Mouse (Mus musculus) hindbrain, postnatal 0 days (tissue): ENCODE data around the gene Drd5. TPM values are rescaled to one million over a fixed set of nuclear protein-coding genes. Genes with fewer than 3 reads are reported as not detected.

Experiments used
- ATAC-seq: fragments of 200-750 bp; cut with Nextera tagmentation; 2 replicates; pipeline ENCODE4 v1.8.0; 2017; ENCODE audit warnings: mild to moderate bottlenecking, moderate TSS enrichment, moderate library complexity
- DNase-seq: peaks from one replicate; pipeline ENCODE4 v3.0.0-alpha.2; 2015; ENCODE audit warnings: low spot score
- H3K27ac ChIP-seq: fragments of 300-500 bp; sonication (generic); 2 replicates; pipeline ENCODE4 v1.5.1; 2014; ENCODE audit warnings: mild to moderate bottlenecking
- H3K27me3 ChIP-seq: fragments of 300-500 bp; sonication (generic); 2 replicates; pipeline ENCODE4 v1.6.1; 2014; ENCODE audit warnings: low read length, mixed read lengths; ENCODE audit not compliant: insufficient read depth
- H3K36me3 ChIP-seq: fragments of 300-500 bp; sonication (generic); 2 replicates; pipeline ENCODE4 v1.6.1; 2014; ENCODE audit warnings: low read length, mixed read lengths; ENCODE audit not compliant: insufficient read depth
- H3K4me1 ChIP-seq: fragments of 300-500 bp; sonication (generic); 2 replicates; pipeline ENCODE4 v1.6.1; 2014; ENCODE audit warnings: antibody characterized with exemption, low read length, mixed read lengths; ENCODE audit not compliant: insufficient read depth
- H3K4me2 ChIP-seq: fragments of 300-500 bp; sonication (generic); 2 replicates; pipeline ENCODE4 v1.6.1; 2014; ENCODE audit warnings: low read depth, mild to moderate bottlenecking, low read length, moderate library complexity, mixed read lengths
- H3K4me3 ChIP-seq: fragments of 300-500 bp; sonication (generic); 2 replicates; pipeline ENCODE4 v1.5.1; 2014; ENCODE audit warnings: low read length
- H3K9ac ChIP-seq: fragments of 300-500 bp; sonication (generic); replicated peaks from 2 replicates; pipeline ENCODE4 v1.6.1; 2014; ENCODE audit warnings: mild to moderate bottlenecking, low read length, moderate library complexity, mixed read lengths
- H3K9me3 ChIP-seq: fragments of 300-500 bp; sonication (generic); 2 replicates; pipeline ENCODE4 v1.6.1; 2016; ENCODE audit warnings: low read length, mixed read lengths
- CTCF ChIP-seq: IDR thresholded peaks from 2 replicates; pipeline ENCODE4 v1.5.1; 2016; ENCODE audit warnings: antibody characterized with exemption, control low read depth, low read depth
- WGBS: fragments of 180-500 bp; shearing (Covaris S2); extraction: QIAGEN DNeasy Blood & Tissue Kit; methylation state at CpG from one replicate; pipeline ENCODE4 v1.1.7; 2014; 5-methylcytosine and 5-hydroxymethylcytosine counted together
- polyA plus RNA-seq: library from polyadenylated mRNA; unstranded; fragments of >200 nt; fragmentation: Nextera tagmentation; extraction: Ambion mirVana; gene quantifications from 2 replicates; pipeline ENCODE4 v1.2.1, GENCODE M21; 2015
- total RNA-seq: library from RNA; depleted of rRNA; stranded (reverse); fragments of >200 nt; gene quantifications from 2 replicates; pipeline ENCODE4 v1.2.3, GENCODE M21; 2014; rRNA removed

The Drd5 gene
- total and polyA plus RNA-seq, 2 experiments from 2014 or later: 2.0 to 2.8 TPM

GRCm38 (mm10) chr5:38366650-38367470, 47.7 kb downstream of the Drd5 start:
- peak overlapping the region; percentile 49 for H3K4me2 ChIP-seq
- no peak for TF ChIP-seq CTCF
- H3K9me3 ChIP-seq: no peaks in the 10 kb centered on the region
- H3K27ac ChIP-seq: no peak overlapping the region
- peak overlapping the region; percentile 17; the same call in 1 of the 2 replicates for H3K4me3 ChIP-seq
- H3K36me3 ChIP-seq: no peaks in the 10 kb centered on the region
- 13% methylated on average over 18 of the region's 18 CpGs for WGBS
- H3K27me3 ChIP-seq: no peaks in the 10 kb centered on the region
- H3K9ac ChIP-seq: 0 out of 2 replicates have a peak overlapping the region, but pooled peaks have one; percentile 5
- peak; percentile 63 for DNase-seq
- peaks cover 10% of the 10 kb centered on the region for H3K4me1 ChIP-seq
- peak; percentile 62 for ATAC-seq

GRCm38 (mm10) chr5:38371308-38371707, 52.1 kb downstream of the Drd5 start:
- WGBS: 86% methylated on average over 1 of the region's 1 CpGs
- no peak overlapping the region for H3K27ac ChIP-seq
- H3K4me3 ChIP-seq: no peak overlapping the region
- no peak overlapping the region for H3K4me2 ChIP-seq
- TF ChIP-seq CTCF: no peak
- H3K9me3 ChIP-seq: no peaks in the 10 kb centered on the region
- H3K27me3 ChIP-seq: no peaks in the 10 kb centered on the region
- H3K4me1 ChIP-seq: peaks cover 9% of the 10 kb centered on the region
- H3K36me3 ChIP-seq: no peaks in the 10 kb centered on the region
- ATAC-seq (no peak), DNase-seq (no peak)
- H3K9ac ChIP-seq: no peak overlapping the region

Other genes with a start within 250 kb of the Drd5 start
- 1,011 and 1,051 TPM in 2 replicates for gene Nsg1, start 159.5 kb upstream of the Drd5 start, total RNA-seq
- gene Nsg1, start 159.5 kb upstream of the Drd5 start, polyA plus RNA-seq: 1,463 and 1,578 TPM in 2 replicates
- 24.1 and 25.2 TPM in 2 replicates for gene Zbtb49, start 98.9 kb upstream of the Drd5 start, total RNA-seq
- 13.8 and 14.7 TPM in 2 replicates for gene Zbtb49, start 98.9 kb upstream of the Drd5 start, polyA plus RNA-seq
- gene Lyar, start 98.9 kb upstream of the Drd5 start, total RNA-seq: 1.3 and 11.4 TPM in 2 replicates
- 45.9 and 49.3 TPM in 2 replicates for gene Lyar, start 98.9 kb upstream of the Drd5 start, polyA plus RNA-seq
- gene Tmem128, start 59.2 kb upstream of the Drd5 start, total RNA-seq: 78.4 and 105 TPM in 2 replicates
- 108 and 114 TPM in 2 replicates for gene Tmem128, start 59.2 kb upstream of the Drd5 start, polyA plus RNA-seq
- 0.10 TPM in 1 of 2 replicates, not detected in the other for gene Otop1, start 43.4 kb upstream of the Drd5 start, total RNA-seq
- gene Otop1, start 43.4 kb upstream of the Drd5 start, polyA plus RNA-seq: 0.10 TPM in 1 of 2 replicates, not detected in the other
- 0.86 and 1.7 TPM in 2 replicates for gene Slc2a9, start 183.8 kb downstream of the Drd5 start, total RNA-seq
- gene Slc2a9, start 183.8 kb downstream of the Drd5 start, polyA plus RNA-seq: 0.52 and 1.0 TPM in 2 replicates
- 245 and 258 TPM in 2 replicates for gene Wdr1, start 243.9 kb downstream of the Drd5 start, total RNA-seq
- gene Wdr1, start 243.9 kb downstream of the Drd5 start, polyA plus RNA-seq: 174 TPM in 2 replicates